9 mouse cellular contexts compared by ENCODE assay signal in genomic region chr11:117176900-117177299, GRCm38 (mm10). TPM values are rescaled to one million over a fixed set of nuclear protein-coding genes. Genes with fewer than 3 reads are reported as not detected.
DNase-seq lines count a peak whose midpoint lies in the region; ATAC-seq lines count a peak whose summit lies in the region.
"Had no signal": no experiment of that assay in that cellular context is flagged by ENCODE, and none has a peak within 500 bp of the region (broad histone marks: within the 10 kb centered on the region; RNA-seq: fewer than 3 reads in every experiment).

No protein-coding gene starts in this region.

- no peaks in the 10 kb centered on the region for H3K4me1 ChIP-seq in forebrain, embryonic 11.5 days (replicated peaks; ENCODE audit: control insufficient read depth, insufficient read depth, low read length)
- peaks cover 40% of the 10 kb centered on the region for H3K4me1 ChIP-seq in forebrain, embryonic 10.5 days
- H3K4me1 ChIP-seq in embryonic facial prominence, embryonic 11.5 days (ENCODE audit: control insufficient read depth, insufficient read depth, low read length), result no peaks in the 10 kb centered on the region
- peaks cover 9% of the 10 kb centered on the region for H3K4me1 ChIP-seq in hindbrain, embryonic 16.5 days (ENCODE audit: control insufficient read depth, insufficient read depth, low read depth, low read length)
- peaks cover 21% of the 10 kb centered on the region; the same call in 1 of the 2 replicates for H3K4me1 ChIP-seq in midbrain, embryonic 12.5 days

- no peak for DNase-seq in forebrain, embryonic 11.5 days (ENCODE audit: low spot score)
- no peak for DNase-seq in forebrain, embryonic 10.5 days (ENCODE audit: extremely low spot score, low spot score)
- no peak for DNase-seq in embryonic facial prominence, embryonic 11.5 days (ENCODE audit: low spot score)
- no peak for DNase-seq in urinary bladder, postnatal 4 days (ENCODE audit: low spot score in 2 of 2)
- DNase-seq in embryo, embryonic 9.5 days (ENCODE audit: extremely low spot score), result no peak
- no peak for DNase-seq in urinary bladder, postnatal 14 days (ENCODE audit: low spot score)

- WGBS in forebrain, embryonic 11.5 days, result 79% methylated on average over 5 of the region's 5 CpGs
- WGBS in forebrain, embryonic 10.5 days, result 83% methylated on average over 5 of the region's 5 CpGs
- 72% methylated on average over 5 of the region's 5 CpGs for whole genome bisulfite sequencing in embryonic facial prominence, embryonic 11.5 days
- 69% methylated on average over 5 of the region's 5 CpGs for WGBS in hindbrain, embryonic 16.5 days
- 80% methylated on average over 5 of the region's 5 CpGs for WGBS in midbrain, embryonic 12.5 days

- peaks cover 2% of the 10 kb centered on the region; the same call in 1 of the 2 replicates for H3K9me3 ChIP-seq in forebrain, embryonic 11.5 days (ENCODE audit: control insufficient read depth, low read length)
- peaks cover 22% of the 10 kb centered on the region for H3K9me3 ChIP-seq in forebrain, embryonic 10.5 days
- H3K9me3 ChIP-seq in embryonic facial prominence, embryonic 11.5 days (replicated peaks; ENCODE audit: control insufficient read depth, low read length), result no peaks in the 10 kb centered on the region
- peaks cover 4% of the 10 kb centered on the region for H3K9me3 ChIP-seq in hindbrain, embryonic 16.5 days (ENCODE audit: control insufficient read depth, low read length)
- peaks cover 20% of the 10 kb centered on the region for H3K9me3 ChIP-seq in midbrain, embryonic 12.5 days
- H3K9me3 ChIP-seq: stomach, embryonic 15.5 days had no signal

- no peaks in the 10 kb centered on the region for H3K27me3 ChIP-seq in forebrain, embryonic 11.5 days (ENCODE audit: control insufficient read depth, insufficient read depth, low read length)
- H3K27me3 ChIP-seq in forebrain, embryonic 10.5 days (ENCODE audit: poor library complexity, severe bottlenecking), result no peaks in the 10 kb centered on the region
- H3K27me3 ChIP-seq in embryonic facial prominence, embryonic 11.5 days (ENCODE audit: control insufficient read depth, insufficient read depth, low read length), result no peaks in the 10 kb centered on the region
- H3K27me3 ChIP-seq in hindbrain, embryonic 16.5 days (replicated peaks; ENCODE audit: control insufficient read depth, insufficient read depth, low read length), result no peaks in the 10 kb centered on the region
- 0 out of 2 replicates have a peak, but pooled peaks cover 8% of the 10 kb centered on the region for H3K27me3 ChIP-seq in midbrain, embryonic 12.5 days
- H3K27me3 ChIP-seq: stomach, embryonic 15.5 days had no signal

- no peak overlapping the region for H3K9ac ChIP-seq in forebrain, embryonic 11.5 days (ENCODE audit: low read length)
- no peak overlapping the region for H3K9ac ChIP-seq in embryonic facial prominence, embryonic 11.5 days (replicated peaks; ENCODE audit: low read length)
- H3K9ac ChIP-seq in hindbrain, embryonic 16.5 days (ENCODE audit: low read depth, low read length), result no peak overlapping the region
- H3K9ac ChIP-seq in midbrain, embryonic 12.5 days (replicated peaks), result no peak overlapping the region
- H3K9ac ChIP-seq: stomach, embryonic 15.5 days had no signal

- H3K36me3 ChIP-seq in forebrain, embryonic 11.5 days (ENCODE audit: control insufficient read depth, insufficient read depth, low read length), result no peaks in the 10 kb centered on the region
- no peaks in the 10 kb centered on the region for H3K36me3 ChIP-seq in forebrain, embryonic 10.5 days (replicated peaks)
- H3K36me3 ChIP-seq in embryonic facial prominence, embryonic 11.5 days (replicated peaks; ENCODE audit: control insufficient read depth, insufficient read depth, low read depth, low read length), result no peaks in the 10 kb centered on the region; the same call in 1 of the 2 replicates
- H3K36me3 ChIP-seq in hindbrain, embryonic 16.5 days (ENCODE audit: control insufficient read depth, insufficient read depth, low read length), result no peaks in the 10 kb centered on the region
- H3K36me3 ChIP-seq in midbrain, embryonic 12.5 days, result no peaks in the 10 kb centered on the region
- H3K36me3 ChIP-seq: stomach, embryonic 15.5 days had no signal

- no peak overlapping the region for H3K27ac ChIP-seq in forebrain, embryonic 11.5 days (ENCODE audit: low read depth, low read length)
- H3K27ac ChIP-seq in forebrain, embryonic 10.5 days, result no peak overlapping the region
- H3K27ac ChIP-seq in embryonic facial prominence, embryonic 11.5 days (replicated peaks; ENCODE audit: low read depth, low read length), result no peak overlapping the region
- no peak overlapping the region for H3K27ac ChIP-seq in hindbrain, embryonic 16.5 days (ENCODE audit: low read depth, low read length)
- no peak overlapping the region for H3K27ac ChIP-seq in midbrain, embryonic 12.5 days (replicated peaks)
- H3K27ac ChIP-seq: stomach, embryonic 15.5 days had no signal

- no peak overlapping the region for H3K4me3 ChIP-seq in forebrain, embryonic 11.5 days (ENCODE audit: low read depth, low read length)
- H3K4me3 ChIP-seq in forebrain, embryonic 10.5 days, result no peak overlapping the region
- no peak overlapping the region for H3K4me3 ChIP-seq in embryonic facial prominence, embryonic 11.5 days (ENCODE audit: low read depth, low read length)
- H3K4me3 ChIP-seq in hindbrain, embryonic 16.5 days (ENCODE audit: low read length), result no peak overlapping the region
- no peak overlapping the region for H3K4me3 ChIP-seq in midbrain, embryonic 12.5 days
- H3K4me3 ChIP-seq: stomach, embryonic 15.5 days had no signal

- H3K4me2 ChIP-seq in forebrain, embryonic 11.5 days (ENCODE audit: low read depth, low read length, severe bottlenecking), result no peak overlapping the region
- no peak overlapping the region for H3K4me2 ChIP-seq in embryonic facial prominence, embryonic 11.5 days (ENCODE audit: low read depth, low read length)
- H3K4me2 ChIP-seq in hindbrain, embryonic 16.5 days (ENCODE audit: low read length), result no peak overlapping the region
- no peak overlapping the region for H3K4me2 ChIP-seq in midbrain, embryonic 12.5 days (replicated peaks)
- H3K4me2 ChIP-seq: stomach, embryonic 15.5 days had no signal

- peak; percentile 61 for ATAC-seq in forebrain, embryonic 11.5 days (replicated peaks; ENCODE audit: low FRiP score)
- ATAC-seq in embryonic facial prominence, embryonic 11.5 days (replicated peaks; ENCODE audit: insufficient number of reproducible peaks, low FRiP score, low TSS enrichment, low read depth), result 0 out of 2 replicates have a peak, but pooled peaks have one; percentile 8
- ATAC-seq in hindbrain, embryonic 16.5 days, result peak; percentile 37; the same call in 1 of the 2 replicates
- peak; percentile 47; the same call in 1 of the 2 replicates for ATAC-seq in midbrain, embryonic 12.5 days (ENCODE audit: low FRiP score, low read depth)

RNA-seq across cellular contexts. Expression of gene Sept9, which starts 22.6 kb away (rescaled TPM):
- 172 and 182 TPM in 2 replicates for polyA plus RNA-seq in forebrain, embryonic 11.5 days (2014; fragmentation: Nextera tagmentation; extraction: Ambion mirVana)
- polyA plus RNA-seq in forebrain, embryonic 10.5 days (2016; fragmentation: Nextera tagmentation; extraction: Ambion mirVana), result 206 and 211 TPM in 2 replicates
- polyA plus RNA-seq in embryonic facial prominence, embryonic 11.5 days (2014; fragmentation: Nextera tagmentation; extraction: Ambion mirVana), result 182 TPM in 2 replicates
- 109 and 124 TPM in 2 replicates for polyA plus RNA-seq in hindbrain, embryonic 16.5 days (2015; fragmentation: Nextera tagmentation; extraction: Ambion mirVana)
- 162 and 176 TPM in 2 replicates for polyA plus RNA-seq in midbrain, embryonic 12.5 days (2016; fragmentation: Nextera tagmentation; extraction: Ambion mirVana)

Comparison
In these comparisons a context has a peak if more than half of its experiments do, and no peak if none do; other contexts are left out.
1. ATAC-seq: peak in every context shown above with its lines; median percentile 61 in forebrain, embryonic 11.5 days; 47 in midbrain, embryonic 12.5 days; 37 in hindbrain, embryonic 16.5 days; 8 in embryonic facial prominence, embryonic 11.5 days.